Mouse (Mus musculus) forebrain, embryonic 10.5 days (tissue): ENCODE measurements around the gene Scn2a. TPM values are rescaled to one million over a fixed set of nuclear protein-coding genes. Genes with fewer than 3 reads are reported as not detected.
A peak's percentile ranks its signal among the peaks of the same experiment; 100 is the strongest.

Experiments used
- DNase-seq: peaks from one replicate; pipeline ENCODE4 v3.0.0-alpha.2; 2017; ENCODE audit warnings: low spot score; ENCODE audit errors: extremely low spot score
- H3K27ac ChIP-seq: fragments of 300-500 bp; sonication (generic); 2 replicates; pipeline ENCODE4 v1.5.1; 2016; ENCODE audit warnings: mild to moderate bottlenecking
- H3K27me3 ChIP-seq: fragments of 300-500 bp; sonication (generic); 2 replicates; pipeline ENCODE4 v1.6.1; 2016; ENCODE audit warnings: mild to moderate bottlenecking; ENCODE audit not compliant: poor library complexity, severe bottlenecking
- H3K36me3 ChIP-seq: fragments of 300-500 bp; sonication (generic); replicated peaks from 2 replicates; pipeline ENCODE4 v1.6.1; 2016; ENCODE audit warnings: mild to moderate bottlenecking, moderate library complexity
- H3K4me1 ChIP-seq: fragments of 300-500 bp; sonication (generic); 2 replicates; pipeline ENCODE4 v1.6.1; 2016
- H3K4me3 ChIP-seq: fragments of 300-500 bp; sonication (generic); 2 replicates; pipeline ENCODE4 v1.5.1; 2016; ENCODE audit warnings: mild to moderate bottlenecking, moderate library complexity
- H3K9me3 ChIP-seq: fragments of 300-500 bp; sonication (generic); 2 replicates; pipeline ENCODE4 v1.6.1; 2016; ENCODE audit warnings: mild to moderate bottlenecking, moderate library complexity
- WGBS: fragments of 180-500 bp; shearing (Covaris S2); methylation state at CpG from one replicate; pipeline ENCODE4 v1.1.7; 2016; 5-methylcytosine and 5-hydroxymethylcytosine counted together
- polyA plus RNA-seq: library from polyadenylated mRNA; unstranded; fragments of >200 nt; fragmentation: Nextera tagmentation; extraction: Ambion mirVana; gene quantifications from 2 replicates; pipeline ENCODE4 v1.2.1, GENCODE M21; 2016

The Scn2a gene
- polyA plus RNA-seq: 2.2 and 2.7 TPM in 2 replicates

- WGBS: 52% methylated on average over 9 of the region's 9 CpGs
- Histone ChIP-seq H3K36me3 (no peaks in the 10 kb centered on the region), H3K27me3 (no peaks in the 10 kb centered on the region), H3K27ac (no peak within 1 kb of the TSS), H3K4me3 (no peak within 1 kb of the TSS), H3K4me1 (peaks cover 38% of the 10 kb centered on the region), H3K9me3 (no peaks in the 10 kb centered on the region)
- DNase-seq: no peak
These were observed at the start of gene Scn2a for GRCm38 (mm10) chr2:65620556-65621166. Scn2a (plus strand) TSS chr2:65620771.

DNA sequence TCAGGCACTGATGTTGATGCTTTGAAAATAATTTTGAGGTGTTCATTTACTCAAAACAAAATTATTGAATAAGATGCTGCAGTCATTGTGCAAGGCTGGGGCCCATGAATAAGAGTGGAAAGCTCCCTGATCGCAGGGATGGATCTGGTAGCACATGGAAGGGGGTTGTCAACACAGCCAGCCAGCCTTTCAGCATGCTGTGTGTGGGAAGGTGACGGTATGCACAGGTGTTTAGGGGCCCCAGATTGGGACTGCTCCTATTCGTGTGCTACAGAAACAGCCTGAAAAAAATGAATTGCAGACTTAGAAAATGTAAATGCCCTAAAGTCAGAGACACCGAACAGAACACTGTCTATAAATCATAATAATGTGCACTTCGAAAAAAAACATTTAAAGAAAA lies 32.9 kb upstream of the Scn2a start:
- Histone ChIP-seq H3K27ac (no peak overlapping the region), H3K4me3 (no peak overlapping the region), H3K4me1 (no peaks in the 10 kb centered on the region), H3K9me3 (no peaks in the 10 kb centered on the region), H3K36me3 (no peaks in the 10 kb centered on the region), H3K27me3 (no peaks in the 10 kb centered on the region)
- no peak for DNase-seq
- WGBS: 86% methylated on average over 5 of the region's 5 CpGs

DNA sequence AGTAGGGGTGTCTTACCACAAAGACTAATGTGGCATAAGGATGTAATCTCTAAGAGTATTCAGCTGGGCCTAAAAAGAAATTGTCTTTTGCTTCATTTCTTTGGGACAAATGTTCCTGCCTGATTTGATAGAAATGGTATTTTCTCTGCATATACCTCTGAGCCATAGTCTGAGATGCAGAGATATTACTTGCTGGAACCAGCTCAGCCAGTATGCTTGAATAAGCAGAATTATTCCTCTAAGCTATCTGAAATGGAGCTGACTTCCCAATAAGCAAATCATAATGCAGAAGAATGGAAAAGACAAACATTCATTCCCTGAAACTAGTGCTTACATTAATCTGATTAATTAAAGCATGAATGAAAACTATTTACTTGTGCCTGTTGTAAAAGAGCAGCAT lies 12.8 kb upstream of the Scn2a start:
- Histone ChIP-seq H3K27ac (no peak overlapping the region), H3K4me1 (no peaks in the 10 kb centered on the region), H3K27me3 (no peaks in the 10 kb centered on the region), H3K9me3 (no peaks in the 10 kb centered on the region), H3K4me3 (no peak overlapping the region), H3K36me3 (no peaks in the 10 kb centered on the region)
- DNase-seq: no peak

DNA sequence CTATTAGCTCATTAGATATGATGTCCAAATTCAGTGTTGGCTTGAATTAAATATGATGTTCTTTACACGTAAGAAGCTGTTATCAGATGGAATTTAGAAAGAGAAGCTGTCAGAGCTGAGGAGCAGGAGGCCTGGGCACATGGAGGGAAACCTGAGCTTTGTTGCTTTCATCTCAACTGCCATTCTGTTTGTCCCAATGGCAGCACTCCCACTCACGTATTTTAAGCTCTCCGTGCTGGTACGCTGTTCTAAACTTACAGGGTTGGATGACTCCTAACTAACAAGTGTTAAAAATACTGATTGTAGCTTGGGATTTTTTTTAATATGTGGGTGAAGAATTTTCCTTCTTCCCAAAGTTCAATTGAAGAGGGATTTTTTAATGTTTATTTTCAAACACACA lies 8.7 kb upstream of the Scn2a start:
- DNase-seq: no peak
- 88% methylated on average over 4 of the region's 4 CpGs for WGBS
- H3K27me3 ChIP-seq: no peaks in the 10 kb centered on the region
- H3K4me1 ChIP-seq: peaks cover 14% of the 10 kb centered on the region
- H3K4me3 ChIP-seq: no peak overlapping the region
- no peak overlapping the region for H3K27ac ChIP-seq
- H3K36me3 ChIP-seq: no peaks in the 10 kb centered on the region
- no peaks in the 10 kb centered on the region for H3K9me3 ChIP-seq

- peak; percentile 32 for DNase-seq
- 23% methylated on average over 5 of the region's 5 CpGs for WGBS
- Histone ChIP-seq H3K27ac (no peak overlapping the region), H3K4me1 (peaks cover 39% of the 10 kb centered on the region), H3K9me3 (no peaks in the 10 kb centered on the region), H3K27me3 (no peaks in the 10 kb centered on the region), H3K36me3 (no peaks in the 10 kb centered on the region), H3K4me3 (no peak overlapping the region)
These were observed 790 bp upstream of the Scn2a start for GRCm38 (mm10) chr2:65619781-65620180.

DNA sequence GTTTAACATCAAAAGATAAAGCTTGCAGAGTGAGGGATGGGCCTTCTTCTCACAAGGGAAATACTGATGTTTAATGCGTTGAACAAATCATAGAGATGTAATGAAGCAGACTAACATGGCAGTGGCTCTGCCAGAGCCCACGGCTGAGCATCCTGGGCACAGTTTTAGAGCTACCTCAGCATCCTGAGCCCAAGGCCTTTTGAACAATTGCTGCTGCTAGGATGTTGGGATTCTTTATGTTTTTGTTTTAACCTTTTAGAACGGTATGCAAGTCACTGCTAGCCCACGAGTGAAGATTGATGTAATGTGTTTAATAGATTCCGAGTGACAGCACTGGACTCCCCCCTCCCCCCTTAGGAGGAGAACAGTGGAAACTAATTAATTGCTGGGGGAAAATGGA lies 683 bp downstream of the Scn2a start:
- WGBS: 49% methylated on average over 5 of the region's 5 CpGs
- no peak overlapping the region for H3K27ac ChIP-seq

GRCm38 (mm10) chr2:65621838-65622237 lies 1.3 kb downstream of the Scn2a start:
- H3K27me3 ChIP-seq: no peaks in the 10 kb centered on the region
- H3K36me3 ChIP-seq: no peaks in the 10 kb centered on the region
- peaks cover 26% of the 10 kb centered on the region for H3K4me1 ChIP-seq
- 86% methylated on average over 5 of the region's 5 CpGs for WGBS
- no peak overlapping the region for H3K27ac ChIP-seq
- H3K9me3 ChIP-seq: no peaks in the 10 kb centered on the region
- H3K4me3 ChIP-seq: no peak overlapping the region
- no peak for DNase-seq

More for the DNA sequence above, 683 bp downstream of the Scn2a start:
- H3K4me3 ChIP-seq: no peak overlapping the region
- no peak for DNase-seq
- no peaks in the 10 kb centered on the region for H3K27me3 ChIP-seq
- H3K4me1 ChIP-seq: peaks cover 32% of the 10 kb centered on the region
- H3K36me3 ChIP-seq: no peaks in the 10 kb centered on the region
- H3K9me3 ChIP-seq: no peaks in the 10 kb centered on the region

DNA sequence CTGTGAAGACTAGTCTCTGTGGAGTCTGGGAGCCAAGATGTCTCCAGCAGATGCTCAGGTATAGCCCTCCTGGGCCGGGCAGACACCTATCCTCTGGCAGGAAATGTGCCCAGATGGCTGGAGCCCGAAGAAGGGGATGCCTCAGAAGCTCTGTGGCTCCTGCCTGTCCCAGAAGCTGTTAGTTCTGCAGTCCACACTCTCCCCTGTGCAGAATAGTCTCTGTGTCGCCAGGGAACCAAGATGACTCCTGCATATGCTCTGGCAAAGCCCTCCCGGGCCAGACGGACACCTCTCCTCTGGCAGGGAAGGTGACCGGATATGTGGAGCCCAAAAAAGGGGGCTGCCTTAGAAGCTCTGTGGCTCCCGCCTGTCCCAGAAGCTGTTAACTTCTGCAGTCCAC lies 32.1 kb downstream of the Scn2a start:
- no peak for DNase-seq
- Histone ChIP-seq H3K36me3 (no peaks in the 10 kb centered on the region), H3K4me3 (no peak overlapping the region), H3K4me1 (no peaks in the 10 kb centered on the region), H3K27me3 (no peaks in the 10 kb centered on the region), H3K27ac (no peak overlapping the region), H3K9me3 (no peaks in the 10 kb centered on the region)
- whole genome bisulfite sequencing: 84% methylated on average over 7 of the region's 7 CpGs

DNA sequence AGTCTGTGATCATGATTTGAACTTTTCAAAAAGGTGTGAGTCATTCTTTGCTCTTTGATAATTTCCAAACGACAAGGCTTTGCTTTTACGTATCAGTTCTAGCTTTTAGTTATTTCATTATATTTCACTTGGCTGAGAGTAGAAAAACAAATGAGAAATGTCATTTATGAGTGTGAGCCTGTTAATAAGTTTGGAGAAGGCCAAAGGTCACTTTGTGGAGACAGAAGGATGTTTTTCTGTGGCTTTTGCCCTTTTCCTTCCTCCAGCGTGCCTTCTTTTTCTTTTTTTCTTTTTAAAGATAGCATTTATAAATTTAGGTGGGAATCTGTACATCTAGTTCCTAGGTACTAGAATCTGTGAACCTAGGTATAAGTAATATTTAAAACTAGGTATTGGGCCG lies 36.5 kb downstream of the Scn2a start:
- Histone ChIP-seq H3K27ac (no peak overlapping the region), H3K4me1 (no peaks in the 10 kb centered on the region), H3K4me3 (no peak overlapping the region), H3K36me3 (no peaks in the 10 kb centered on the region), H3K27me3 (no peaks in the 10 kb centered on the region), H3K9me3 (no peaks in the 10 kb centered on the region)
- 90% methylated on average over 4 of the region's 4 CpGs for WGBS
- no peak for DNase-seq

- Histone ChIP-seq H3K4me1 (peaks cover 3% of the 10 kb centered on the region), H3K36me3 (no peaks in the 10 kb centered on the region), H3K27me3 (no peaks in the 10 kb centered on the region), H3K27ac (no peak overlapping the region; the same call in 1 of the 2 replicates), H3K9me3 (no peaks in the 10 kb centered on the region), H3K4me3 (no peak overlapping the region)
- DNase-seq: no peak
- WGBS: 86% methylated on average over 8 of the region's 8 CpGs
These were observed 37.9 kb downstream of the Scn2a start for GRCm38 (mm10) chr2:65658430-65658829.

DNA sequence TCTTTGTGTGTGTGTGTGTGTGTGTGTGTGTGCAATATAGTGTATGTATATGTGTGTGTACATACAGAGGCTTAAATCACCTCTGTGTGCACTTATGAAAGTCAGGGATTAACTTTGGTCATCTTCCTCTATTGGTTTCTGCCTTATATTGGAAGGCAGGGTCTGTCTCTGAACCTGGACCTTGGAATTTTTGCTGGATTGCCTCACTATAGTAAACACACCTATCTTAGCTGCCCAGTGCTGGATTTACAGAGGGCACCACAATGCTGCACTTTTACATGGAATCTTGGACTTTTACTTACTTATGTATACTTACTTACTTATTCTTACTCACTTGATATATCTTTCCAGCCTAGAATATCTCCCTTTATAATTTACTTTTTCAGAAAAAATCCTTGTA lies 43.3 kb downstream of the Scn2a start:
- no peaks in the 10 kb centered on the region for H3K27me3 ChIP-seq
- no peak for DNase-seq
- H3K27ac ChIP-seq: peak overlapping the region; percentile 84
- H3K9me3 ChIP-seq: no peaks in the 10 kb centered on the region
- no peaks in the 10 kb centered on the region for H3K36me3 ChIP-seq
- H3K4me3 ChIP-seq: no peak overlapping the region
- H3K4me1 ChIP-seq: peaks cover 47% of the 10 kb centered on the region

- H3K9me3 ChIP-seq: no peaks in the 10 kb centered on the region
- 8% methylated on average over 1 of the region's 1 CpGs for WGBS
- peaks cover 49% of the 10 kb centered on the region for H3K4me1 ChIP-seq
- H3K27ac ChIP-seq: peak overlapping the region; percentile 84
- no peak overlapping the region for H3K4me3 ChIP-seq
- no peaks in the 10 kb centered on the region for H3K36me3 ChIP-seq
- DNase-seq: no peak
- no peaks in the 10 kb centered on the region for H3K27me3 ChIP-seq
These were observed 43.9 kb downstream of the Scn2a start for GRCm38 (mm10) chr2:65664481-65664880.

DNA sequence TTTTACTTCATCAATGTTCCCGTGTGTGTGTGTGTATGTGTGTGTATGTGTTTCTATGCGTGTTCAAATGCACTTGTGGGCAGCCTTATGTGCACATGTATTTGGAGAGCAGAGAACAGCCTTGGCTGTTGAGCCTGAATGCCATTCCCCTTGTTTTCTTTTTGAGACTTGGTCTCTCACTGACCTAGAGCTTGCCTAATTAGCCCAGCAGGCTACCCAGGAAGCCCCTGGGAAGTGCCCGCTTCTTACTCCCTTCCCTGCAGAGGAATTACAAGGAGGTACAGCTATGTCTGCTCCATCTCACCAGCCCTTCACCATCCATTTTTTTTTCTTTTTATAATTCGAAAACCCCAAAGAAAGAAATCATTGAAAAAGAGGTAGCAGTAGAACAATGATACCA lies 44.6 kb downstream of the Scn2a start:
- peaks cover 50% of the 10 kb centered on the region for H3K4me1 ChIP-seq
- H3K27me3 ChIP-seq: no peaks in the 10 kb centered on the region
- WGBS: 9% methylated on average over 4 of the region's 4 CpGs
- no peaks in the 10 kb centered on the region for H3K36me3 ChIP-seq
- no peak overlapping the region for H3K4me3 ChIP-seq
- peak; percentile 56 for DNase-seq
- H3K27ac ChIP-seq: peak overlapping the region; percentile 84
- no peaks in the 10 kb centered on the region for H3K9me3 ChIP-seq
